Mouse (Mus musculus): ENCODE measurements around the gene Vps37d.

Vps37d gene

DNA sequence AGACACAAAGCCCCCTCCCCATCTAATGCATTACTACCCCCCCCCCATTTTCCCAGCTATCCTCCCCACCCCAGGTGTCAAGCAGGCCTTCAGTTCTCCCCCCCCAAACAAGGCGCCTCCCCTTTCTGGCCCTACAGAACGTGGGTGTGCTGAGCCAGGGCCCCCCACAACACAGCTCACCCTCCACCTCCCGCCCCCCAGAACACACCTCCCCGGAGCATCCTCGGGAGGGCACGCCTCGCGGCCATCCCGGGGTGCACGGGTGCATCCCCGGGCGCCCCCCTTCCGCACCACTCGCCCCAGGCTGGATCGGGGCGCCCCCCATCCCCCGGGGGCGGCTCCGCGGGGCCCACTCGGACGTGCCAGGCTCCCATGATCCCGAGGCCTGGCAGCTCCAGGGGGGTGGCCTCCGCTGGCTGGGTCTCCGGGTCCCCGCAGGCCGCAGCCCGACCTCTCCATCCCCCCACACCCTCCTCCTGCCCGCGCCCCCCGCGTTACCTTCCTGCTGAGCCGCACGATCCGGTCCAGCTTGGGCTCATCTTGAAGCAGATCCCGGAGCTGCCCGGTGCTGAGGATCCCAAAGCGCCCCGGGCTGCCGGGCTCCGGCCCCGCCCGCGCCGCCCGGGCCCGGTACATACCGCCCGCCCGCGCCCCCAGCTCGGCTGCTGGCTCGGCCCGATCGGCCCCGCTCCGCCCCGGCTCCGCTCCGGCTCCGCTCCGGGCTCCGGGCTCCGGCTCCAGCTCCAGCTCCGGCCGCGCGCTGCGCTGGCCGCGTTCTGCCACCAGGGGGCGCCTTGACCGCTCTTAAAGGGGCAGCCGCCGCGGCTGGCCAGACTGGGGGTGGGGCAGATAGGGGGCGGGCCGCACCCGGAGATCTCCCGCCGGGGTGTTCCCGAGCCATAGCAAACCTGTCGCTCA, at the start of gene Vps37d:
Gene Vps37d, minus strand, starts transcription at position 703 of the 918 bp plus-strand sequence.
- peak; percentile 98 for DNase-seq (ENCODE audit: extremely low spot score, low spot score)

DNA sequence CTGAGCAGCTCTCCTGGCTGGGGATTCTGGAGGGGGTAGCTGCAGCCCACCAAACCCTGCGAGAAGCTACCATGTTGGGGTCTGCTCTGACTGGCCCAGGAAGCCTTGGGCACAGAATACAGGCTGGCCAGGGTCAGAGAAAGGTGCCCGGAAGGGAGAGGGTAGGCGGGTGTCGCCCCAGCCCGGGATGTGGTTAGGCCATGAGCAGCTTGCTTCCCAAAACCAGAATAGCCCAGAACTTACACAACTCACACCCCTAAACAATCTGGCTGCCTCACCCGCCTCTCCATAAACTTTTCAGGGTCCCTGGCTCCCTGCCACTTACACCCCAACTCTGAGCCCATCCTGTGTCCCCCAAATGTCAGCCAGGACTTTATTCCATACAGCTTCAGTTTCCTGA, 49.6 kb upstream of the Vps37d start:
- DNase-seq (ENCODE audit: extremely low spot score, low spot score), result no peak

DNA sequence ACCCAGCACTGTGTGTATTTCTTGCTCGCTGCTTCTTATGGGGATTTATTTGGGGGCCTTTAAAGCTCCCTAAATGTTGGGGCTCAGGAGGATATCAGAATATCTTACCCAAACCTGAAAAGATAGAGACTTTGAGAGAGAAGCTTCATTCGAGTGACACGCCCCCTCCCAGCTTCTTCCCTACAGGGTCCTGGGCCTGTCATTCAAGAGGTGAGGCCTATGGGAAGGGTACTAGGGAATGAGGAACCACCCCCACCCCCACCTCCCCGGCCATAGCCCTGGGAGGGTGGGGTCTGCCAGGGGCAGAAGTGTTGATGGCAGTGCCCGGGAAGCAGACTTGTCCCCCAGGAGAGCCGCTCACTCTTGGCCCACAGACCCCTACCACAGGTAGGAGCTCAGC, 48.1 kb upstream of the Vps37d start:
- no peak for DNase-seq (ENCODE audit: extremely low spot score, low spot score)

DNA sequence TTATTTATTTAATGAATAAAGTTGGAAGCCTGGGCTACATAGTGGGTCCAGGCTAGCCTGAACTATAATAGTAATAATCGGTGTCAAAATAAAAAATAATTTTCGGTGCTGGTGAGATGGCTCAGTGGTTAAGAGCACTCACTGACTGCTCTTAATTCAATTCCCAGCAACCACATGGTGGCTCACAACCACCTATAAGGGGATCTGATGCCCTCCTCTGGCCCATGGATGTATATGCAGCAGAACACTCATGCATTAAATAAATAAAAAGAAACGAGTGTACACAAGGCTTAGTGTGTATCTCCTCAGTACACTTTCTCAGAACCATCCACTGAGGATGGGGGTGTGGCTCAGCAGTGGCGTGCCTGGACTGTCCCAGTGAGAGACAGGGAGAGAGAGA, 42.7 kb upstream of the Vps37d start:
- no peak for DNase-seq (ENCODE audit: extremely low spot score, low spot score)

DNA sequence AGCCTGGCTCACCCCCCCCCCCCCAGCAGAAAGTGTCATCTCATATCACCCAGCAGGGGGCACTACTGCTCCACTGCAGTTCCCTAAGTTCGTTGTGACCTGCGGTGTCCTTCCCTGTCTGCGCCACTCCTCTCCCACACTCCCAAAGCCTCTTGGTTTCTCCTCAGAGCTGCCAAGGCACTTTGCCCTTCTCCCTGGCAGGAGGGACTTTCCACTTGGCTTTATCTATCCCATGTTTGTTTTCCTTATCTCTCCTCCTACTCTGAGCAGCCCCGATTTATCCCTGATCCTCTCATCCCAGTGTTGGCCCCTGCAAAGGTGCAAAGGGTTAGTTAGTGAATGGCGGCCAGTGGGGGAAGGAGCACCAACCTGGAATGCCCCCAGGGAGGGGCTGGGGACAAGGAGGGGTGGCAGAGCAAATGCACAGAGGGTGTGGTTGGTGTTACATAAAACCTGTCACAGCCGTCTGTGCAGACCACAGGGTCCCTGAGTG, 40.6 kb upstream of the Vps37d start:
- DNase-seq (ENCODE audit: extremely low spot score, low spot score), result peak; percentile 41

DNA sequence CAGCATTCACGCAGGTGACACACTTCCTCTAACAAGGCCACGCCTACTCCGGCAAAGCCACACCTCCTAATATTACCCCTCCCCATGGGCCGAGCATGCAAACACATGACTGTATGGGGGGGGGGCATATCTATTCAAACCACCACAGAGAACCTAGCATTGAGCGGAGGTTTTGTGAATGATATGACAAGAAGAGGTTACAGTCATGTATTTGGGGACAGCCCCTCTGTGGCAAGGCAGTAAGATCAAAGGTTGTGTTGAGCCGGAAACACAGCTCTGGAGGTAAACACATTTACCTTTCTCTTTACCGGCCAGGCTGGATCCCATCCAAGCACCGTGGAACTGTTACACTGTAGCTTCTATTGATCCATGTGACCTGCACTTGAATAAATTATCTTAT, 37.2 kb upstream of the Vps37d start:
- no peak for DNase-seq (ENCODE audit: extremely low spot score, low spot score)

DNA sequence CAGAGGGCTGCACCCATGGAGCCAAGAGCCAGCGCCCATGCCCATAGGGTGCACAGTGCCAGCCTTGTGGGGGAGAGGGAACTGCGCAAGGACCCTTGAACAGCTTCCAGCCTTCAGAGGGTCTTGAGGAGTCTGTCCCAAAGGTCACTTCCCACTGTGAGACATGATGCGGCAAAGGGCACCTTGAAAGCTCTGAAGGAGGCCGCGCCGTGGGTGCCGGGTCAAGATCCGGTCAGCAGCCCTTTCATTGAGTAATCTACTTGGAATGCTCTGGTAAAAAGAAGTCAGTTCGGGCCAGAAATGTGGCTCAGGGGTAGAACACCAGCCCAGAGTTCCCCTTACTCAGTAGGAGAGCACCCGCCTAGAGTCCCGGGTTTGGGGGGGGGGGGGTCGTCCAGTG, 35.7 kb upstream of the Vps37d start:
- DNase-seq (ENCODE audit: extremely low spot score, low spot score), result no peak

DNA sequence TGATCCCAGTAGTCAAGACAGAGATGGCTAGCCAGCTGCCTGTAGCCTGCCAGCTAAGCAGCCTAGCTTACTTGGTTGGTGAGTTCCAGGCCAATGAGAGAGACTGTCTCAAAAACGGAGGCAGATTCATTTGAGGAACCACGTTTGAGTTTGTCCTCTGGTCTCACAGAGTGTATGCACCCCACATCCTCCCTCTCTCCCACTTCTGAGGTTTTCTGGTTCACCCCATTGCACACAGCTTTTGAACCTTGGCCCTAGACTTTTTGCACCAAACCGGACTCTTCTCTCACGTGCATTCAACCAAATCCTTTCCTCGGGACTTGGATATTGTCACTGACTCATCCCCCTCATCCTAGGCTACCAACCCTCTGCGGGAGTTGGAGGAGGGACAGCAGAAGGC, 31.9 kb upstream of the Vps37d start:
- DNase-seq (ENCODE audit: extremely low spot score, low spot score), result no peak

DNA sequence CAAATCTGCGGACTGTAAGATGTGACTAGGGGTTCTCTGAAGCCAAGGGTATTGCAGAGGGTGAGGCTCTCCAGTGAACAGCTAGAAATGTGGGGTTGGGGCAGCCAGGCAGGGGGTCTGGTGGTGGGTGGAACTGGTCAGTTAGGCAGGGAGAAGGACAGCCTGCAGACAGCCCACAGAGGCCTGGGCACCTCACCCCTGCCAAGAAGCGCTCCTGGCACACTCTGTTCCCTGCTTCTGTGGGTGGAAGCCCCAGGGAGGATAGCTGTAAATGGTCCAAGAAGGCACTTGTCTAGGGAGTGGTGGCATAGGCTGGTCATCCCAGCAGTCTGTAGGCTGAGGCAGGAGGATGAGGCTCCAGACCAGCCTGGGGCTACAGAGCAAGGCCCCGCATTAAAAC, 31.4 kb upstream of the Vps37d start:
- no peak for DNase-seq (ENCODE audit: extremely low spot score, low spot score)

DNA sequence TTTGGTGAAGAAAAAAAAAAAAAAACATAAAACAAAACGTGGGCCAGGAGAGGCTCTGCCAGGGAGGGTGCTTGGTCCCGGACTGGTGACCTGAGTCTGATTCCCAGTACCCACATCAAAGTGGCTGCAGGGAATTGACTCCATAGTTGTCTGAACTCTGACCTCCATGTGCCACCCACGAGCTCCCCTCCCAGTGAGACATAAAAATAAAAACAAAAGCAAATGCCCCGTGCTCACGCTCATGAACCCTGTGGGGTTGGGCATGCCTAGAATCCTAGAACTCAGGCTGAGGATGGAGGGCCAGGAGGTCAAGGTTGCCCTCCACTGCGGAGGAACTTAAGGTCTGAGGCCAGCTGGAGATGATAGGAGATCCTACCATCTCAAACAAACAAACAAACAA, 31.0 kb upstream of the Vps37d start:
- no peak for DNase-seq (ENCODE audit: extremely low spot score, low spot score)

DNA sequence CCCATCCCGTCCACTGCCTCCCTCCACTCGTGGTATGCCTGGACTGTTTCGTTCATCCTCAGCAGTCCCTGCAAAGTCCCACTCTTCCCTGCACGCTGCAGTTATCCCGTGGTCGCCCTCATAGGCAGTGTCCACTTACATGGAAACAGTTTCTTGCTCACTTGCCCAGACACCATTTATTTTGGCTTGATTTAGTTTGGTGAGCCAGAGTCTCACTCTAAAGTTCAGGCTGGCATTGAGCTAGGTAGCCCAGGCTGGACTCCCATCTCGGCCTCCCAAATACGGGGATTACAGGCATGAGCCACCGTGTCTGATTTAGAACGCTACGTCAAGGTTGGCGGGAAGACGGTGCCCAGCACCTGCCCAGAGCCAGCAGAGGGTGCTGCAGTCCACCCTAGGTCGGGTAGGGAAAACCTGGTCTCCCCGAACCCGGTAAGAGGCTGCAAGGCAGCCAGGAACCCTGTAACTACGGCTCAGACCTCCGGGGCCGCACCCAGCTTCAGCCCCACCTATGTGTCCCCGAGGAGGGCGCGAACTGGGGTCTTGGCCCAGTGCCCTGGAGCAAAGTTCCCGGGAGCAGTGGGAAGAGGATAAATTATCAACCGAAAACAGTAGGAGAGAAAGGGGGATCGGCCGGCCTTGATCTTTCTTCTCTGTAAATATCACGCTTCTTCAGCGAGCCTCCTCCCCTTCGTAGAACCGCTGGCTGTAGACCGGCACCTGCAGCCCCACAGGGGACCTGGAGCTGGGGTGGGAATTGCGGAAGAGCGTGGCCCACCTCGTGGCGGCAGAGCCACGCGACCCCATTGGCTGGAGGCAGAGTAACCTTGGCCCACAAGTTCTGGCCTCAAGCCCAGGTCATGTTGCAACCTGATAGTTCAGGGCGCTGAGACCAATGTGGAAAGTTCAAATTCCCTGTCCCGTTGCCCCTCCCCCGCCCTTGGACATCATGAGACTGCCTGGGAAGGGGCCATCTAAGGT, 29.7 kb upstream of the Vps37d start:
- peak; percentile 57 for DNase-seq (ENCODE audit: extremely low spot score, low spot score)

DNA sequence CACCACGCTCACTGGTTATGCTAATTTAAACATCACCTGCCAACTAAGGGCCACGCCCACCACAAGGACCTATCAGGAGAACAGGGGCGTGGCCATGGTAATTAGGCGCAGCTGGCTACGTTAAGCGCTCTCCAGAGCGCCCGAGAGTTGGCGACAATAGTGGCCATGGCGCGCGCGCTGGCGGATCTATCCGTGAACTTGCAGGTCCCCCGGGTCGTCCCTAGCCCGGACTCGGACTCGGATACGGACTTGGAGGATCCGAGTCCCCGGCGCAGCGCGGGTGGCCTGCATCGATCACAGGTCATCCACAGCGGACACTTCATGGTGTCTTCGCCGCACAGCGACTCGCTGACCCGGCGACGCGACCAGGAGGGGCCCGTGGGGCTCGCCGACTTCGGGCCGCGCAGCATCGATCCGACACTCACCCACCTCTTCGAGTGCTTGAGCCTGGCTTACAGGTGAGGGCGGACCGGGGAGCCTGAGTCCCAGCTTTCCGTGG, 28.7 kb upstream of the Vps37d start:
- peak; percentile 88 for DNase-seq (ENCODE audit: extremely low spot score, low spot score)

DNA sequence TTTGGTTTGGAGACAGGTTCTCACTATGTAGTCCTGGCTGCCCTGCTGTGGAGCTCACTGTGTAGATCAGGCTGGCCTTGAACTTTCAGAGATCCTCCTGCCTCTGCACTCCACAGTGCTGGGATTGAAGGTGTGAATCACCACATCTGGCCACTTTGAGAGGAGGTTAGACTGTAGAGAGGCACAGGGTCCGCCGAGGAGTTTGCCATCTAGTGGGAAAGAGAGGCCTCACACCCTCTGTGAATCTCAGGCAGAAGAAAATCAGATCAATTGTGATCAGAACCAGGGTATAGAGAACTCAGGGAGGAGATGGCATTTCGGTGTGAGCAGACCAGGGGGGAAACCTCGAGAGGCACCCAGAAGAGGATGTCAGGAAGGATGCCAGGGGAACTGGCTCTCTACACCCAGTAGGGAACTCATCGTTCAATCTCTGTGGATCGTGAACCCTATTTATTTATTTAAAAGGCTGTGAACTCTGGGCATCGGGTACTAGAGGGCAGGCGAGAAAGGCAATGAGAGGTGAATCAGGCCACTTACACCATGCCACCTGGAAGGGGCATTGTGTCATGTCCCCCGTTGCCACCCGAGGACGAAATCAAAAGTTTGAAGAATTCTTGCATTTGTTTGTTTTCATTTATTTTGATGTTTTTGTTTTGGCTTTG, 26.1 kb upstream of the Vps37d start:
- no peak for DNase-seq (ENCODE audit: extremely low spot score, low spot score)

DNA sequence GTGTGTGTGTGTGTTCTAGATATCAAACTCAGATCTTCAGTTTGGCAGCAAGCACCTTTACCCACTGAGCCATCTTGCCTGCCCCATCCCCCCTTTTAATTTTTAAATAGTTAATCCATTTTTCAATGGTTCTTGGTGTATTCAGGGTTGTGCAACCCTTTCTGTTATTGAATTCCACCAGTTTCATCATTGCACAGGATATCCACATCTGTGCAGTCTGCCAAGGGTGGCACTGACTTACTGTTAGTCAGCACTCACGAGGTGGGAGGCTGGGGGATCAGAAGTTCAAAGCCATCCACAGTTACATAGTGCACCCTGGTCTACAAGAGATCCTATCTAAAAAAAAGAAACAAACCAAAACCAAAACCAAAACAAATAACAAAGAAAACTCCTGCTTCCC, 22.9 kb upstream of the Vps37d start:
- no peak for DNase-seq (ENCODE audit: extremely low spot score, low spot score)

DNA sequence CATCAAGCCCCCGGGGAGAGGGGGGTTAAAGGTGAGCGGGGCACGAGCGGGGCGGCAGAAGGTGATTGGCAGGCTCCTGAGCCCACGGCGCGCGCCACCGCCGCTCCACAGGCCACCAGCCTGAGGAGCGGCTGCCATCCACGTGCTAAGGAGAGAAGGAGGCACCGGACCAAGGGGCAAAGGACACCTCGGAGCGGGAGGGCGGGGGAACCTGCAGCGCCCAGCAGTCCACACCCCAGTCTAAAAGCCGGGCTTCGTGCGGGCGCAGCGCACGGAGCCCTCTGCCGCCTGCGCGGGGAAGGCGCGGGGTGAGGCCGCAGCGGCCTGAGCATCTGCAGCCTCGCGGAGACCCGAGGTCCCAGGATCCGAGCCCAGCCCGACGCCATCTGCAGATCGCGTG, 11.6 kb upstream of the Vps37d start, which contains the start of gene Mlxipl:
Gene Mlxipl, plus strand, starts transcription at position 238 of the 400 bp plus-strand sequence.
- peak; percentile 22 for DNase-seq (ENCODE audit: extremely low spot score, low spot score)

DNA sequence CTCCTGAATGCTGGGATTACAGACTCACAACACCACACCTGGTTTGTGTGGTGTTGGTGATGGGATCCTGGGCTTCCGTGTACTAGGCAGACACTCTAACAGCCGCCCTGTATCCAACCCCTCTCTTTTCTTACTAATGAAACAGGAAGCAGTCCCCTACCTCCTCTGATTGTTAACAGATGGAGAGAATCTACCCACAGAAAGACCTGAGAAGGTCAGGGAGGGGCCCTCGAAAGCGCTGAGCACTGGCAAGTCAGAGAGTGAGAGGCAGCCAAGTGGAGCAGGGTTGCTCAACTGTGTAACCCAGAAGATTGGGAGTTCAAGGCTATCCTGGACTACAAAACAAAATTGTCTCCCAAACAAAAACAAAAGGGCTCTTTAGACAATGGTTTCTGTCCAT, 8.8 kb upstream of the Vps37d start:
- no peak for DNase-seq (ENCODE audit: extremely low spot score, low spot score)

DNA sequence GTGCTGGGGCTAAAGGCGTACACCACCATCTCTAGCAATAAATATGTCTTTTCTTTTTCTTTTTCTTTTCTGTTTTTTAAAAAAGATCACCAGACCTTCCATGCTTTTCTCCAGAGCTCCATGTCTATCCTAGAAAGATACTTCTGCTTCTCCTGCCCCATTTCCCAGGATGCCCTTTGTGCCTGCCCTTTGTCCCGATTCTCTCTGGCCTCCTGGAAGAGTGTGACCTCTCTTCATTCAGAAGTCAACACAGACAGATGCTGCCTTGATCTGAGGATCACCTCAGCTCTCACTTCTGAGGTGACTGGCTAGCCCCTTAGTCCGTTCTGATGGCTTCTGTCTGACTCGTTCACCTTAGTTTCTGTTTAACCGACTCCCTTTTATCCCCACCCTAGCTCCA, 2.5 kb upstream of the Vps37d start:
- no peak for DNase-seq (ENCODE audit: extremely low spot score, low spot score)

DNA sequence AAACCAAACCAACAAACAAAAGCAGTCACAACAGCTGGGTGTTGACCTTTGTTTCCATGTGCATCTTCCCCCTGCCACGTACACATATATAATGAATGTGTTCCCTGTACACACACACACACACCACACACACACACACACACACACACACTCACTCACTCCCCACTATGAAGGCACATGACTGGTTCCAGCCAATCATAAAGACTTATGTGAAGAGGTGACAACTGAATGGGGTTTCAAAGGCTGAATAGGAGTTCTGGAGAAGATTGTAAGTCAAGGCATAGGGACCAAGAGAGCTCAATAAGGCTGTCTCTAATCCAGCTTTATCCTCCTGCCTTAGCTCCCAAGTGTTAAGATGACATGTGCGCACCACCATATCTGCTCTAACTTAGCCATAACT, 1.5 kb upstream of the Vps37d start:
- no peak for DNase-seq (ENCODE audit: extremely low spot score, low spot score)

DNA sequence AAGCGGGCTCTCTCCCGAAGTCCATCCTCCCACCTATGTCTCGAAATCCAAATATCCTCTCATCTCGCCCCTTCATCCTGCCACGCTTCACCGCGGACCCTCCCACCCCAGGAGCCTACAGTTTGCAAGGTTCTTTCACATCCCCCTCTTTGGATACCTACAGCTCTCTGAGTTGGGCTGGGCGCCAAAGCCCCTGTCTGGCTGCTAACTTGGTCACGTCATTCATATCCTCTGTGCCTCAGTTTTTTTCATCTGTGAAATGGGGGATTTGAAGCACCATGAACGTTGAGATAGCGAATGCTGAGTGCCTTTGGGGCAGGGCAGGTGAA, 380 bp upstream of the Vps37d start:
- no peak for DNase-seq (ENCODE audit: extremely low spot score, low spot score)

DNA sequence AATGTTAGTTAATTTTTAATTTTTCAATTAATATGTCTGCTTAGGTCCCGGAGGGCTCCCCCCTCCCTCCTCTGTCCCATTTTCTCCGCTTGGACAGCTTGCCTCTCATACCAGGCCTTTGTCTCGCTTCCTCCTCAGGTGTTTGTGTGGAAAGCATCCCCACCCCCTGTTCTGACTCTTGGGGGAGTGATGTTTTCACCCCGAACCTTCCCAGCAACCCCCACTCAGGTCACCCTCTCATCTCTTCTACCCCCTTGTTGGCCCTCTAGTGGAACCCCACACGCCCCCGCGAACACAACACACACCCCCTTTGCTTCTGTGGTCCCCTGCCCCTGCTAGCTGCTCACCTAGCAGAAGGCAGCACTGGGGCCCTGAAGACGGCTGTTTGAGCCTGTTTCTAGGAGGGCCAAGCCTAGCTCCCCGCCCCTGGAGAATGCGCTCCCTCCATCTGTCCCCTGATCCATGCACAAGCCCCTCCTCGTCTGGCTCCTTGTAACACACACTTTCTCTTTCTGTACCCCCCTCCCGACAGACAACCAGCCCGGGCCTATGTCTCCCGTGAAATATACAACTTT, 1.0 kb downstream of the Vps37d start:
- peak; percentile 46 for DNase-seq (ENCODE audit: extremely low spot score, low spot score)

DNA sequence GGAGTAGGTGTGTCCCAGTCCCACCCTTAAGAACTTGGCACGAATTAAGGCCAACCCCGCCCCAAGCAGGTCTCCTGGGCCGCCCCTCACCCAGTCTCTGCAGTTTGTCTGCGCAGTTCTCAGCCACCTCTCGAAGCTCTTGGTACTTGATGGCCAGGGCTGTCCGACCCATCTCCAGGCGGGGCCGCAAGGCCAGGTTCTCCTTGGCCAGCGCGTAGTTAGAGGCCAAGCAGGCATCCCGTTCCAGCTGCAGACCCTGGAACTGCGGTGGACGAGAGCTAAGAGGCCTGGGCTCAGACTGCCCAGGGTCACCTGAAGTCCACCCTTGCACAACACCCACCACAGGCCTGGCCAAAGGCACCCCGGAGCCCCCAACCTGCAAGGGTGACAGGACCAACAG, 1.7 kb downstream of the Vps37d start:
- DNase-seq (ENCODE audit: extremely low spot score, low spot score), result no peak
